Mouse (Mus musculus) kidney, embryonic 16.5 days (tissue): ENCODE results near the gene Olfr1233. TPM values are rescaled to one million over a fixed set of nuclear protein-coding genes. Genes with fewer than 3 reads are reported as not detected.

Experiments
- ATAC-seq: fragments of 200-750 bp; cut with Nextera tagmentation; 2 replicates; pipeline ENCODE4 v1.8.0; 2017; ENCODE audit warnings: moderate TSS enrichment; ENCODE audit not compliant: low FRiP score, low TSS enrichment
- H3K27ac ChIP-seq: fragments of 300-500 bp; sonication (generic); 2 replicates; pipeline ENCODE4 v1.5.1; 2014; ENCODE audit warnings: low read length
- H3K27me3 ChIP-seq: fragments of 300-500 bp; sonication (generic); 2 replicates; pipeline ENCODE4 v1.6.1; 2014; ENCODE audit warnings: low read length, control low read depth, mixed read lengths; ENCODE audit not compliant: insufficient read depth
- H3K36me3 ChIP-seq: fragments of 300-500 bp; sonication (generic); 2 replicates; pipeline ENCODE4 v1.6.1; 2014; ENCODE audit warnings: low read length, control low read depth, mixed read lengths; ENCODE audit not compliant: insufficient read depth
- H3K4me1 ChIP-seq: fragments of 300-500 bp; sonication (generic); 2 replicates; pipeline ENCODE4 v1.6.1; 2014; ENCODE audit warnings: low read length, control low read depth, mixed read lengths; ENCODE audit not compliant: insufficient read depth
- H3K4me2 ChIP-seq: fragments of 300-500 bp; sonication (generic); replicated peaks from 2 replicates; pipeline ENCODE4 v1.6.1; 2014; ENCODE audit warnings: low read depth, low read length
- H3K4me3 ChIP-seq: fragments of 300-500 bp; sonication (generic); 2 replicates; pipeline ENCODE4 v1.5.1; 2014; ENCODE audit warnings: mild to moderate bottlenecking, low read length
- H3K9ac ChIP-seq: fragments of 300-500 bp; sonication (generic); replicated peaks from 2 replicates; pipeline ENCODE4 v1.6.1; 2014; ENCODE audit warnings: low read length
- H3K9me3 ChIP-seq: fragments of 300-500 bp; sonication (generic); 2 replicates; pipeline ENCODE4 v1.6.1; 2016; ENCODE audit warnings: low read length, control low read depth
- WGBS: fragments of 180-500 bp; shearing (Covaris S2); extraction: QIAGEN DNeasy Blood & Tissue Kit; methylation state at CpG from one replicate; pipeline ENCODE4 v1.1.7; 2014; 5-methylcytosine and 5-hydroxymethylcytosine counted together
- polyA plus RNA-seq: library from polyadenylated mRNA; unstranded; fragments of >200 nt; fragmentation: Nextera tagmentation; extraction: Ambion mirVana; gene quantifications from 2 replicates; pipeline ENCODE4 v1.2.1, GENCODE M21; 2015

Olfr1233 gene
- polyA plus RNA-seq: not detected in 2 replicates

- H3K4me2 ChIP-seq: no peak within 1 kb of the TSS
- no peaks in the 10 kb centered on the region for H3K4me1 ChIP-seq
- no peak within 1 kb of the TSS for H3K27ac ChIP-seq
- H3K9me3 ChIP-seq: no peaks in the 10 kb centered on the region
- H3K27me3 ChIP-seq: no peaks in the 10 kb centered on the region
- no peak for ATAC-seq
- no peaks in the 10 kb centered on the region for H3K36me3 ChIP-seq
- H3K4me3 ChIP-seq: no peak within 1 kb of the TSS
- no peak within 1 kb of the TSS for H3K9ac ChIP-seq
Measured at GRCm38 (mm10) chr2:89342298-89342697, at the start of gene Olfr1233. Gene Olfr1233, minus strand, starts transcription at chr2:89342398.

- Histone ChIP-seq H3K27ac (no peak within 1 kb of the TSS), H3K27me3 (no peaks in the 10 kb centered on the region), H3K9me3 (no peaks in the 10 kb centered on the region), H3K4me1 (no peaks in the 10 kb centered on the region), H3K4me3 (no peak within 1 kb of the TSS), H3K36me3 (no peaks in the 10 kb centered on the region), H3K4me2 (no peak within 1 kb of the TSS), H3K9ac (no peak within 1 kb of the TSS)
- ATAC-seq: no peak
- WGBS: 85% methylated on average over 4 of the region's 4 CpGs
Measured at GRCm38 (mm10) chr2:89364765-89365164, 22.6 kb upstream of the Olfr1233 start, which contains the start of gene Olfr1234. Gene Olfr1234, minus strand, starts transcription at chr2:89364865.

GRCm38 (mm10) chr2:89329575-89329974, 12.6 kb downstream of the Olfr1233 start, which contains the start of gene Olfr1232:
Gene Olfr1232, minus strand, starts transcription at chr2:89329675.
- Histone ChIP-seq H3K4me3 (no peak within 1 kb of the TSS), H3K27me3 (no peaks in the 10 kb centered on the region), H3K4me1 (no peaks in the 10 kb centered on the region), H3K4me2 (no peak within 1 kb of the TSS), H3K27ac (no peak within 1 kb of the TSS), H3K9me3 (no peaks in the 10 kb centered on the region), H3K9ac (no peak within 1 kb of the TSS), H3K36me3 (no peaks in the 10 kb centered on the region)
- ATAC-seq: no peak

GRCm38 (mm10) chr2:89306974-89307373, 35.2 kb downstream of the Olfr1233 start, which contains the start of gene Olfr1231:
Gene Olfr1231, minus strand, starts transcription at chr2:89307074.
- H3K4me1 ChIP-seq: no peaks in the 10 kb centered on the region
- 89% methylated on average over 2 of the region's 2 CpGs for WGBS
- no peaks in the 10 kb centered on the region for H3K9me3 ChIP-seq
- ATAC-seq: no peak
- H3K9ac ChIP-seq: no peak within 1 kb of the TSS
- no peaks in the 10 kb centered on the region for H3K36me3 ChIP-seq
- H3K4me3 ChIP-seq: no peak within 1 kb of the TSS
- H3K4me2 ChIP-seq: no peak within 1 kb of the TSS
- no peaks in the 10 kb centered on the region for H3K27me3 ChIP-seq
- no peak within 1 kb of the TSS for H3K27ac ChIP-seq

- H3K4me3 ChIP-seq: no peak within 1 kb of the TSS
- WGBS: 81% methylated on average over 1 of the region's 1 CpGs
- H3K36me3 ChIP-seq: no peaks in the 10 kb centered on the region
- H3K4me2 ChIP-seq: no peak within 1 kb of the TSS
- H3K4me1 ChIP-seq: no peaks in the 10 kb centered on the region
- H3K27ac ChIP-seq: no peak within 1 kb of the TSS
- ATAC-seq: no peak
- H3K27me3 ChIP-seq: no peaks in the 10 kb centered on the region
- no peaks in the 10 kb centered on the region for H3K9me3 ChIP-seq
- H3K9ac ChIP-seq: no peak within 1 kb of the TSS
Measured at GRCm38 (mm10) chr2:89297168-89297567, 45.0 kb downstream of the Olfr1233 start, which contains the start of gene Olfr1230. Gene Olfr1230, minus strand, starts transcription at chr2:89297268.

GRCm38 (mm10) chr2:89287914-89288313, 54.3 kb downstream of the Olfr1233 start, which contains the start of gene Olfr1229:
Gene Olfr1229, minus strand, starts transcription at chr2:89288014.
- H3K36me3 ChIP-seq: no peaks in the 10 kb centered on the region
- 86% methylated on average over 2 of the region's 2 CpGs for WGBS
- H3K4me3 ChIP-seq: no peak within 1 kb of the TSS
- H3K27ac ChIP-seq: no peak within 1 kb of the TSS
- H3K4me2 ChIP-seq: no peak within 1 kb of the TSS
- no peaks in the 10 kb centered on the region for H3K9me3 ChIP-seq
- H3K27me3 ChIP-seq: no peaks in the 10 kb centered on the region
- ATAC-seq: no peak
- no peaks in the 10 kb centered on the region for H3K4me1 ChIP-seq
- H3K9ac ChIP-seq: no peak within 1 kb of the TSS

Other genes starting within 250 kb of the Olfr1233 start
- gene Olfr1220, start 235.6 kb downstream of the Olfr1233 start, polyA plus RNA-seq: not detected in 2 replicates
- gene Olfr1221, start 225.1 kb downstream of the Olfr1233 start, polyA plus RNA-seq: not detected in 2 replicates
- not detected in 2 replicates for gene Olfr1222, start 209.3 kb downstream of the Olfr1233 start, polyA plus RNA-seq
- gene Olfr1223, start 190.8 kb downstream of the Olfr1233 start, polyA plus RNA-seq: not detected in 2 replicates
- gene Olfr1224-ps1, start 178.3 kb downstream of the Olfr1233 start, polyA plus RNA-seq: not detected in 2 replicates
- not detected in 2 replicates for gene Olfr1225, start 167.7 kb downstream of the Olfr1233 start, polyA plus RNA-seq
- gene Olfr1226, start 142.3 kb downstream of the Olfr1233 start, polyA plus RNA-seq: not detected in 2 replicates
- gene Olfr1228, start 88.3 kb downstream of the Olfr1233 start, polyA plus RNA-seq: not detected in 2 replicates
- gene Olfr1229, start 54.4 kb downstream of the Olfr1233 start, polyA plus RNA-seq: not detected in 2 replicates
- gene Olfr1230, start 45.1 kb downstream of the Olfr1233 start, polyA plus RNA-seq: not detected in 2 replicates
- gene Olfr1231, start 35.3 kb downstream of the Olfr1233 start, polyA plus RNA-seq: not detected in 2 replicates
- gene Olfr1232, start 12.7 kb downstream of the Olfr1233 start, polyA plus RNA-seq: not detected in 2 replicates
- not detected in 2 replicates for gene Olfr1234, start 22.5 kb upstream of the Olfr1233 start, polyA plus RNA-seq
- not detected in 2 replicates for gene Olfr1238, start 67.3 kb upstream of the Olfr1233 start, polyA plus RNA-seq
- gene Olfr1239, start 78.0 kb upstream of the Olfr1233 start, polyA plus RNA-seq: not detected in 2 replicates
- gene Olfr1240, start 100.6 kb upstream of the Olfr1233 start, polyA plus RNA-seq: not detected in 2 replicates
- gene Olfr1241, start 144.7 kb upstream of the Olfr1233 start, polyA plus RNA-seq: not detected in 2 replicates
- gene Olfr1242, start 155.9 kb upstream of the Olfr1233 start, polyA plus RNA-seq: not detected in 2 replicates
- not detected in 2 replicates for gene Olfr1243, start 189.1 kb upstream of the Olfr1233 start, polyA plus RNA-seq
- not detected in 2 replicates for gene Olfr1245, start 236.0 kb upstream of the Olfr1233 start, polyA plus RNA-seq